Mouse (Mus musculus) limb, embryonic 14.5 days (tissue): ENCODE data around the gene Morf4l1. TPM values are rescaled to one million over a fixed set of nuclear protein-coding genes. Genes with fewer than 3 reads are reported as not detected.

Experiments used
- ATAC-seq: fragments of 200-750 bp; cut with Nextera tagmentation; 2 replicates; pipeline ENCODE4 v1.8.0; 2017; ENCODE audit warnings: low read depth, moderate number of reproducible peaks, moderate TSS enrichment; ENCODE audit not compliant: low FRiP score
- DNase-seq: peaks from one replicate; pipeline ENCODE4 v3.0.0-alpha.2; 2015; ENCODE audit warnings: low spot score
- H3K27ac ChIP-seq: fragments of 300-500 bp; sonication (generic); replicated peaks from 2 replicates; pipeline ENCODE4 v1.5.1; 2014; ENCODE audit warnings: low read depth, mild to moderate bottlenecking, low read length, moderate library complexity, mixed read lengths
- H3K27me3 ChIP-seq: fragments of 300-500 bp; sonication (generic); 2 replicates; pipeline ENCODE4 v1.6.1; 2014; ENCODE audit warnings: low read length, mixed read lengths; ENCODE audit not compliant: control insufficient read depth, insufficient read depth
- H3K36me3 ChIP-seq: fragments of 300-500 bp; sonication (generic); 2 replicates; pipeline ENCODE4 v1.6.1; 2014; ENCODE audit warnings: mild to moderate bottlenecking, low read length, moderate library complexity, mixed read lengths; ENCODE audit not compliant: control insufficient read depth, insufficient read depth
- H3K4me1 ChIP-seq: fragments of 300-500 bp; sonication (generic); 2 replicates; pipeline ENCODE4 v1.6.1; 2014; ENCODE audit warnings: antibody characterized with exemption, low read length, mixed read lengths; ENCODE audit not compliant: control insufficient read depth, insufficient read depth
- H3K4me2 ChIP-seq: fragments of 300-500 bp; sonication (generic); replicated peaks from 2 replicates; pipeline ENCODE4 v1.6.1; 2014; ENCODE audit warnings: low read depth, mild to moderate bottlenecking, low read length, moderate library complexity; ENCODE audit not compliant: severe bottlenecking
- H3K4me3 ChIP-seq: fragments of 300-500 bp; sonication (generic); replicated peaks from 2 replicates; pipeline ENCODE4 v1.5.1; 2014; ENCODE audit warnings: low read length
- H3K9ac ChIP-seq: fragments of 300-500 bp; sonication (generic); 2 replicates; pipeline ENCODE4 v1.6.1; 2014; ENCODE audit warnings: mild to moderate bottlenecking, low read depth, low read length, moderate library complexity; ENCODE audit not compliant: severe bottlenecking
- H3K9me3 ChIP-seq: fragments of 300-500 bp; sonication (generic); 2 replicates; pipeline ENCODE4 v1.6.1; 2016; ENCODE audit warnings: low read length; ENCODE audit not compliant: control insufficient read depth
- POLR2A ChIP-seq: fragments of 200-500 bp; IDR thresholded peaks from 2 replicates; pipeline ENCODE4 v1.8.0; 2012; ENCODE audit warnings: inconsistent platforms, mild to moderate bottlenecking, moderate library complexity, borderline replicate concordance; ENCODE audit not compliant: insufficient read depth, insufficient read length; ENCODE audit errors: extremely low read depth
- WGBS: fragments of 180-500 bp; shearing (Covaris S2); extraction: QIAGEN DNeasy Blood & Tissue Kit; methylation state at CpG from one replicate; pipeline ENCODE4 v1.1.7; 2014; 5-methylcytosine and 5-hydroxymethylcytosine counted together
- polyA plus RNA-seq, 2 experiments: library from polyadenylated mRNA; depleted of rRNA in 1 of 2; stranded (reverse) in 1 of 2; unstranded in 1 of 2; fragments of >200 nt; fragmentation: Nextera tagmentation in 1 of 2; extraction: Ambion mirVana in 1 of 2; gene quantifications; 2 replicates each; pipeline versions ENCODE4 v1.2.1 to v1.2.3; 2012 to 2014

Morf4l1 gene
- polyA plus RNA-seq, 2 experiments = 464 to 500 TPM

GRCm38 (mm10) chr9:90128636-90129201 lies 14.1 kb upstream of the Morf4l1 start:
- Histone ChIP-seq H3K4me1 (no peaks in the 10 kb centered on the region), H3K4me2 (no peak overlapping the region), H3K4me3 (no peak overlapping the region), H3K9ac (no peak overlapping the region), H3K36me3 (no peaks in the 10 kb centered on the region), H3K27me3 (no peaks in the 10 kb centered on the region), H3K27ac (no peak overlapping the region), H3K9me3 (no peaks in the 10 kb centered on the region)
- ATAC-seq (no peak), DNase-seq (no peak)
- no peak for TF ChIP-seq POLR2A
- 75% methylated on average over 6 of the region's 6 CpGs for WGBS

DNA sequence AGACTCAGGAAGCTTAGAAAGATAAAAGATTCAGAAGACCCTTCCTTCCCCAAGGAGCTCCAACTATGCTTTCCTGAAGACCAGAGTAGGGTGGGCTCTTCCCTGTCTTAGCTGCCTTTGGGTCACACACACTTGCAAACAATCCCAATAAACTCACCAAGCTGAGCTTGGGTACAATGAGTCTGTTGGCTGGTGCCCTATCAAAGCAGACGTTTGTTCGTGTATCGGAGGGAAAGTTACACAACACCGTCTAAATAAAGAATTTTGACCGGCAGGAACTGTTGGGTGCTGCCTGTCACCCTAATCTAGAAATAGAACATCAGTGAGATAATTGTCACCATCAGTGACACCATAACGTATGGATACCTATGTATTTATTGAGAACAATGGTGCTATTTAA lies 12.6 kb upstream of the Morf4l1 start:
- no peak overlapping the region for H3K9ac ChIP-seq
- H3K27me3 ChIP-seq = no peaks in the 10 kb centered on the region
- H3K9me3 ChIP-seq = no peaks in the 10 kb centered on the region
- no peak overlapping the region for H3K4me2 ChIP-seq
- H3K4me3 ChIP-seq = no peak overlapping the region
- no peaks in the 10 kb centered on the region for H3K4me1 ChIP-seq
- no peak for DNase-seq
- no peak for ATAC-seq
- H3K27ac ChIP-seq = no peak overlapping the region
- no peaks in the 10 kb centered on the region for H3K36me3 ChIP-seq
- TF ChIP-seq POLR2A = no peak
- whole genome bisulfite sequencing = 62% methylated on average over 6 of the region's 6 CpGs

- no peak overlapping the region for H3K9ac ChIP-seq
Measured at GRCm38 (mm10) chr9:90126260-90127010, 11.9 kb upstream of the Morf4l1 start.

DNA sequence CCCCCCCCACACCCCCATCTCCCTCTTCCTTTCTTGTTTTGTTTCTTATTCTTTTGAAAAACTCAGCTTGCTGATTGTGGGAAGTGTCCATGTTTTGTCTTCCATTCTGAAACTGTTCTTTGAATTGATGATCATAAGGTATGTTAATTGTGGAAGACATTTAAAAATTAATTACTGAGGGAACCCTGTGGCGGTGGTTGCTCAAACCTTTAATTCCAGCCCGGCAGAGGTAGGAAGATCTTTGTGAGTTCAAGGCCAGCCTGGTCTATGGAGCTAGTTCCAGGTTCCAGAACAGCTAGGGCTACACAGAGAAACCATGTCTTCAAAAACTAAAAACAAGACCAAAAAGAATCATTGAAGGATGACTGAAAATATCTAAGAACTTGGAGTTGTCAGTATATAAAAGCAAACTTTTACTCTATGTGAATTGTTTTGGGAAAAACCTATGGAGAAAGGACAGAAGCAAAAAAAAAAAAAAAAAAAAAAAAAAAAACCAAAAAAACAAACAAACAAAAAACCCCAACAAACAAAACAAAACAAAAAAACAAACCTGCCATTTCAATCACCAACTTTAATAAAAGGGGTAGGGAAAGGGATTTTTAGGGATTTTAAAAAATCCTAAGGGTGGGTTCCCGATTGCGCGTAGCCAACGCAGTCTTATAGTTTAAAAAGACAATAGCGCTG lies 11.0 kb upstream of the Morf4l1 start:
- DNase-seq (no peak), ATAC-seq (no peak)
- H3K9ac ChIP-seq = no peak overlapping the region
- H3K27me3 ChIP-seq = no peaks in the 10 kb centered on the region
- no peaks in the 10 kb centered on the region for H3K9me3 ChIP-seq
- H3K4me2 ChIP-seq = peak overlapping the region; percentile 35
- no peaks in the 10 kb centered on the region for H3K4me1 ChIP-seq
- no peak overlapping the region for H3K27ac ChIP-seq
- H3K36me3 ChIP-seq = no peaks in the 10 kb centered on the region
- peak overlapping the region; percentile 24 for H3K4me3 ChIP-seq
- 26% methylated on average over 7 of the region's 7 CpGs for WGBS
- no peak for TF ChIP-seq POLR2A

More at GRCm38 (mm10) chr9:90126260-90127010, 11.9 kb upstream of the Morf4l1 start:
- DNase-seq = peak; percentile 80
- peak overlapping the region; percentile 24 for H3K4me3 ChIP-seq
- no peaks in the 10 kb centered on the region for H3K4me1 ChIP-seq
- no peak for TF ChIP-seq POLR2A
- ATAC-seq = peak; percentile 66; the same call in 1 of the 2 replicates
- H3K36me3 ChIP-seq = no peaks in the 10 kb centered on the region
- no peaks in the 10 kb centered on the region for H3K27me3 ChIP-seq
- WGBS = under 1% methylated on average over 30 of the region's 30 CpGs
- no peak overlapping the region for H3K27ac ChIP-seq
- no peaks in the 10 kb centered on the region for H3K9me3 ChIP-seq
- peak overlapping the region; percentile 35 for H3K4me2 ChIP-seq

GRCm38 (mm10) chr9:90124873-90125245 lies 10.3 kb upstream of the Morf4l1 start:
- Histone ChIP-seq H3K9me3 (no peaks in the 10 kb centered on the region), H3K36me3 (no peaks in the 10 kb centered on the region), H3K27me3 (no peaks in the 10 kb centered on the region), H3K27ac (no peak overlapping the region), H3K4me3 (no peak overlapping the region), H3K4me1 (no peaks in the 10 kb centered on the region), H3K9ac (no peak overlapping the region), H3K4me2 (no peak overlapping the region)
- DNase-seq (no peak), ATAC-seq (no peak)
- no peak for TF ChIP-seq POLR2A
- 46% methylated on average over 8 of the region's 8 CpGs for WGBS
